Mouse (Mus musculus) brain, embryonic 18.5 days (tissue): ENCODE data around the gene Lrig1.

Source experiments
- DNase-seq: peaks from one replicate; pipeline ENCODE4 v3.0.0-alpha.2; 2012; ENCODE audit warnings: low read depth, low spot score

Lrig1 gene

DNA sequence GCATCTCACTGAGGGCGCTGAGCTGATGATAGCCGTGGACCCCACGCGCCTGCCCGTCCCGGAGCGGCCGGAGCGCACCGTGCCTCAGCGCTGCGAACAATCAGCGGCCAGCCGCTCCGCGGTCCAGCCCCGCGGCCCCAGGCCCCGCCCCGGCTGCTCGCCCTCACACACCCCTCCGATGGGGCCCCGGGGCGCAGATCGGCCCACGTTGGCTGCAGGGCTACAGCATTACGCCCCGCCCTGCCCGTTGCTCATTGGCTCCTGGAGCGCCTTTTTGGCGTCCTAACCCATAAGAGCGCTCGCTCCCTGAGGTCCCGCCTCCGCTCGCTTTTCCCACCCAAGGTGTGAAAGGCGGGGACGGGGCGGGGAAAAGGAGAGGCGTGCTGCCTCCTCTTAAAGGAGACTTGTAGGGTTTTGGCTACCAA is at the start of gene Lrig1:
Gene Lrig1 (minus strand): TSS at position 92 of the 425 bp plus-strand sequence.
- peak; percentile 97 for DNase-seq

DNA sequence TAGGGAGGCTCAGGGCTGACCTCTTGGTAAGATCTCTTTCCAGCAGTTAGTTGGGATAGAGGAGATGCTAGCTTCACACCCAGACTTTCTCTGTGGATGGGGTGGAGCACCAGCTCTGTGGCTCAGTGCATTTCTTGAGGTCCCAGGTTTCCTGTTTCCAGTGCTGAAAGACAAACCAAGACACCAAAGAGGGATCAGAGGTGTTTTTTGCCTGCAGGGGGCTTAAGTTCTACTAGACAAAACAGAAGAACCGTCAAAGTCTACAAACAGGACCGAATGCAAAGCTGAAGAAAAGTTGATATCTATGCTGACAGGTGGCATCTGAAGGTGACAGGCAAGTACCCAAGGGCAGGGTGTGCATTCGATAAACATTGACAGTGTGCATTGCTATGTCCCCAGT is 49.7 kb upstream of the Lrig1 start:
- DNase-seq, result no peak

DNA sequence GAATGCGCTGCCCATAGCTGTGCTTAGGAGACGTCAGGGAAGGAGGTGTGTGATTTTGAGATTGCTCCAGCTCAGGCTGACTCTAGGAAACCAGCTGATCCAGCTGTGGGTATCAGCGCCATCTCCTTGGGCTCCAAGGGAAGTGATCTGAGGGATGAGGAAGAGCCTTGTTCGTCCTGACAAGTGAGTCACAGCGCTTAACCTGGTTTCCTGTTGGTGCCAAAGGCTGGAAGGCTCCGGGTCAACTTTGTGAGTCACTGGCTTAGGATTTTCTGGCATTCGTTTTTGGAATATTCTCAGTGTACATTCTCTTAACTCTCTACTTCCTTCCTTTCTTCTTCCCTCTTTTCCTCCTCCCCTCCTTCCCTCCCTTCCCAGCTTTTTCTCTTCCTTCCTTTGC is 48.4 kb upstream of the Lrig1 start:
- DNase-seq, result no peak

DNA sequence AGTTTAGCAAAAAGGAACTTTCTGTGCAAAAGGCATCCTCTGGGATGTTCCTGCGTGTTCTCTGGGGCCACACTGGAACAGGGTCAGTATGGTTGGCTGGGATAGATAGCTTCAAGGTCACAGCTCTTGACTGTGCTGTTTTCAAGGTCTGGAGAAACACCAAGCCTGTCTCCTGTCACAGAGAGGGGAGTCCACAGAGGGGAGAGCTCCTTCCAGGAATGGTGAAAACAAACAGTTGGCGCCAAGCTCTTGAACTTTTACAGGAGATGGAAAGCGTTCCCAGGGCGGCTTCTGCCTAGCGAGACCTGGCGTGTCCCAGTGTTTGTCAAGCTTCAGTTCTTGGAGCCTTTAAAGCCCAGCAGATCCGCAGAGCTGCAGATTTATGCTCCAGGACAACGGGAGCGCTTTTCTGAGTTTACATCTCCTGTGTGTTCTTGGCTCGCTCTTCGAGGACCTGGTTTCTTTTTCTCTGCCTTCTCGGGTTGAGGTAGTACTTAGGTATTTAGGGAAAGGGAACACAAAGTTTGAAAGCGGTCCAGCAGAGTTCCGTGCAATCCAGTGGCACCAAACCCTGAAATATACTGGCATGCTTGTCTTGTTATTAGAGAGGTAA is 40.3 kb upstream of the Lrig1 start:
- no peak for DNase-seq

DNA sequence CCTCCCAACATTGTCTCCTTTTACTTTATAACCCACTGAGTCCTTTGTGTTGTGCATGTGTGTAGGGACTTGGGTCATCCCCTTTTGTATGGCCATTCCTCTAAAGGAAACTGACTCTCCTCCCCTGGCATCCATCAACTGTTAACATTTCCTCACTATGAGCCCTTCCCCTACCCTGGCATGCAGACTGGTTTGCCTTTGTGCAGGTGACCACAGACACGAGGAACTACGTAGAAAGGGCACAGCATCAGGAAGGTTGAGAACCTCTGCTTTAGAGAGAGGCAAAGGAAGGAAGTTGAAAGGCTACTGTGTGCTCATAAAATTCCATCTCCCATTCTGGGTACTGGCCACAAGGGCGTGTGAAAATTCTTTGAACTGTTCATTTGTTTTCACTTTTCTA is 38.7 kb upstream of the Lrig1 start:
- no peak for DNase-seq

GRCm38 (mm10) chr6:94733878-94734277 is 33.9 kb upstream of the Lrig1 start:
- DNase-seq, result no peak

- no peak for DNase-seq
These were observed 29.9 kb upstream of the Lrig1 start for GRCm38 (mm10) chr6:94729847-94730246.

GRCm38 (mm10) chr6:94729132-94729531 is 29.2 kb upstream of the Lrig1 start:
- no peak for DNase-seq

- no peak for DNase-seq
These were observed 24.7 kb upstream of the Lrig1 start for GRCm38 (mm10) chr6:94724612-94725011.

- no peak for DNase-seq
These were observed 18.8 kb upstream of the Lrig1 start for GRCm38 (mm10) chr6:94718607-94719346.

DNA sequence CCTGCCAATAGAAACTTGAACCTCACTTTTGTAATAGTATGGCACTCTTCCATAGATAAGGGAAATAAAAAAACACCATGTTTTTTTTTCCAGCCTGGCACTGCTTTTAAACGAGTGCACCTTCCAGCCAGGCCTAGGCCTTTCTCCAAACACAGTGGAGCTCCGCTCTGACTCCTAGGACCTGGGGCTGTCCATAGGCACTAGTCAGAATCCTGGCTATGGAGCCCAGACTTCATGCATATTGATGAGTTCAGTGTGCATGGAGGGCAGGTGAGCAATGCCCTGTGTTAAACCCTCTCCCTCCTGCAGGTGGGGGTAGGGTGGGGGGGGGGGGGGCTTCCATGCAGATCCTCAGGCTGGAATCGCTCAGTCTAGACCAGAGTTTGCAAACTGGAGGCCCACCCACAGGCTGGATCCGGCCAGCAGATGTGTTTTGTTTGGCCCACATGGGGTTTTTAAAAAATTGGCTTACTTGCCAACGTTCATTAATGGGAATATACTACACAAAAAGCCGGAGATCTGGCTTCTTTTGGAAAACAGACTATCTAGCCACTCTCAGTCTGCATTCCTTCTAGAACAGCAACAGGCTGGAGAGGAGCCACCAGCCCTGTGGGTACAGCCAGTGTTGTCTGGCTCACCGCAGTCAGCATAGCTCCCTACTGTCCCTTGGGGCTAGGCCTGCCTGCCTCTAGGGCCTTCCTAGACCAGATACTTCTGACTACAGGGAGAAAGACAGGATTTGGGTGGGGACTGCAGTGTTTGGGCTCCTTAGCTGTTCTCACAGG is 17.9 kb upstream of the Lrig1 start:
- DNase-seq, result no peak

DNA sequence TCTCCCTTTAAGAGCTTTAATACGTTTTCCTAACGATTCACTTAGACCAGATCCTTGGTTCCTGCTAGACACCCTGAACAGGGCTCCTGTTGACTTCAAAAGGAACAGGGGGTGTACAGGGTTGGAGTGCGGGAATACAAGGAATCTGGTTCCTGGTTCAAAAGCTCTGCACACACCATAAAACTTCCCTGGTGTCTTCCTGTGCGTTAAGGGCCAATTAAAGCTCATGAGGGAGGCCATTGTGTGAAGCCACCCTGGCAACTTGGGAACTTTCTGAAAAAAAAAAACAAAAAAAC is 15.6 kb upstream of the Lrig1 start:
- DNase-seq, result no peak

DNA sequence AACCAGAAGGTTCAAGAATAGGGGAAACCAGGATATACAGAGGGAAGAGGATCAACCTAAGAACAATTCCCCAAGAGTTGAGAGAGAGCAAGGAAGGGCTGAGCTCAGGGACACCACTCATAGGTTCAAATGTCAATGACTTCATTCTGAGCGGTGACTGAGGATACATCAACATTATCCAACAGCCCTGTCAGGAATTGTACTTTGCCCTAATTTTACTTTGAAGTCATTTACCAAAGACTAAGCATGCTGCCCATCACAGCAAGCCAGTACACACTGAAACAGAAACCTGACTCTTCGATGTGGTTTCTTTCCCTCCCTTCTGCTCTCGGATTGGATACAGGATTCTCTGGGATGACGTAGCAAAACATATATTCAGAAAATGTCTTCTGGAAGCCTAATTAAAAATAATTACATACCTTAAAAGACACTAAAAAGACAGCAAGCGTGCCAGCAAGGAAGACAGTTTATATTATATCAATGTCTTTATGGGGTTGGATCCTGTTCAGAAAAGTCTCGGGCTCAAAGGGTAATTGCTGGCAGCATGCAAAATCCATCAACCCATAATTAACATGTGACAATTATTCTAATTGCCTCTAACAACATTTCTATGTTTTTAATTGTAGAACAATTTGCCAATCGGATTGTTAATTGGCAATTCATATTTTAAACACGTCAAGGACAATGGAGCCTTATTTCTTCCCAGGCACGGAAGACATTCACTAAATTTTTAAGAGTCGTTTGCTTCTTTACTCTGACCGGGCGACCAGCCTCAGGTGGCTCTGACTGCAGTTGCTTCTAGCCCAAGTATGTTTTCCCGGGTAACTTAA is 15.1 kb upstream of the Lrig1 start:
- no peak for DNase-seq

DNA sequence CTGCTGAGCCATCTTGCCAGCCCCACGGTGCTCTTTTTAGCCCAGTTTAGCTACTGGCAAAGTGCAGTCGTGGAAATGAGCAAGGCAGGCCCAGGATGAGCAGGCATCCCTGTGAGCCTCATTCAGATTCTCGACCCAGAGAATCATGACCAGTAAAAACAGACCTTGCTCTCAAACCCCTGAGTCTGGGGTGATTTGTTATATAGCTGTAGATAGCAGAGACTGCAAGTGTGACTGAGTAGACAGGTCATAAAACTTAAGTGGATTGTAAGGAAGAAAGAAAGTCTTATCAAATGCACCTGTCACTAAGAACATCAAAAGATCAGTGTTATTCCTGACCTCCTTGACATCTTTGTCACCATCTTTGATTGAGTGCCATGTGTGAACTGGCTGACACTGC is 9.9 kb upstream of the Lrig1 start:
- no peak for DNase-seq

DNA sequence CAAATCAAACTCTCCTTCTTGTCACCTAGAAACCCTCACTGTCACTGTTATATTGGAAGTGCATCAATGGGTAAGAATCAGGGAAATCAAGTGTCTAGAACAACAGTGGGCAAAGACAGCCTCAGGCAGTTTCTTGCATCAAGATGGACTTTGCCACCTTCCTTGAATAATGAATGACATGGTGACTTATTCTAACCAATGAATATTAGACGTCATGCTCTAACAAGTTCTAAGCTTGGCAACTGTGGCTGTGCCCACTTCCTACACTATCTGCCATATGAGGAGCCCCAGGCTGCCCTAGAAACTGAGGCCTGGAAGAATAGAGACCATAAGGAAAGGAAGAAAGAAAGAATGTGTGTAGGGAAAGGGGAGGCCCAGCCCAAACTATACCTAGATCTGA is 9.2 kb upstream of the Lrig1 start:
- no peak for DNase-seq

DNA sequence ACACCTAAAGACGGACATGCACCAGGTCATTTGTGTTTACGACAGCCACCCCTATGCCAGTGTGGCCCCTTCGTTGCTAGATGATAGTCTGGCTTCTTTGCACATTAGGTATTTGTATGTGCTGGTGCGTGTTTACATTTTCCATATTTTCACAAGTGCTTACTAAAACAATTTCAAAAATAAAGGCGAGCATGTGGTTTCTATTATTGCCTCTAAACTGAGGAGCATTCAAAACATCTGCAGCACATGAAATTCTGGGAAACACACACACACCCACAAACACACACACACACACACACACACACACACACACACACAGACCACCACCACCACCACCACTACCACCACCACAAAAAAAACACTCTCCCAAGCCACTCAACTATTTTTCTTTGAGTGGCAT is 7.3 kb upstream of the Lrig1 start:
- no peak for DNase-seq

DNA sequence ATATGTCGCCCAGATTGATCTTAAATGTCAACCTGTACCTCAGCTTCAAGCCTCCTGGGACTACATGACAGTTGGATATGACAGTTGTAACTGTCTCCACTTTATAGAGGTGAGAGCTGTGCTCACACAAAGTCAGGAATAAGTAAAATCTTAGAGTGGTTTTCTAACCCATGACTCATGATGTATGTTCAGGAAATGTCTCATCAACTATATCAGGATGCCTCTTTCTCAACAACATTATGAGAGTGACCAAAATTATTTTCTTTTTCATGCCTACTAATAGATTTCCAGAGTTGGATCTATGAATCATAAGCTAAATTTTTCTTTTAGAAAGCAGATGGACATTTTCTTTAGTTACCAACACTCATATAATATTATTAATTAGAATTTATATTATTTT is 6.0 kb upstream of the Lrig1 start:
- DNase-seq, result no peak

DNA sequence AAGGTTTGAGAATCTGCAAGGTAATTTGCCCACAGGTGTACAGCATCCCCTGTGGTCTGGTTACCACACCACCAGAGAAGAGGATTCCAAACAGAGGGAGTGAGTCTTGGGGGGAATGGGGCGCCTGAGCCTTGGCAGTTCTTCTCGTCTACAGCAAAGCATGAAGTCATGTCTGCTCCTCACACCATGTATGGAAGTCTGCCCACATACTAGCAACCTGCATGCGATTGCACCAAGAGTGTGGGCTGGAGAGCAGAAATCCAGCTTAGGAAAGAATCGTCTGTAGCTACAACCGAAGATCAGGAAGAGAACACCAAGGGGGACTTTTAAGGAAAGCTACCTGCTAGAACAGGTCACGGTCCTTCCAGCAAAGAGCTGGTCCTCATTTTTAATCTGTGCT is 3.0 kb upstream of the Lrig1 start:
- no peak for DNase-seq

- no peak for DNase-seq
These were observed 1.1 kb upstream of the Lrig1 start for GRCm38 (mm10) chr6:94701071-94701470.

DNA sequence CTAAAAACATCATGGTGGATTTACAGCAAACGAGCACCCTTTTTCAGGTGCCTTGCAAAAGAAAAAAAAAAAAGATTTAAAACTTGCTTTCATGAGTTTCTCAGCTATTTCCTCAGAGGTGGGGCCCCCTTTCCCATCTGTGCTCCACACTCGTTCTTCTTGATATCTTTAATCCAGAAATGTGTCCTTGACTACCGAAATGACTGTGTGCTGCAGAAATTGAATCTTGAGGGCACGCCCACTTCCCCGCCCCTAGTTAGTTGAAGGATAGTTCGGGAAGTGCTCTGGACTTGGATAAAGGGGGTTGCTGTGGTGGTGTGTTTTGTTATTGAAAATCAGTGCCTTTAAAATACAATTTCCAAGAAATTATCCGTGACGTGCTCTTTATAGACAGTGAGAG is 654 bp upstream of the Lrig1 start:
- DNase-seq, result no peak

DNA sequence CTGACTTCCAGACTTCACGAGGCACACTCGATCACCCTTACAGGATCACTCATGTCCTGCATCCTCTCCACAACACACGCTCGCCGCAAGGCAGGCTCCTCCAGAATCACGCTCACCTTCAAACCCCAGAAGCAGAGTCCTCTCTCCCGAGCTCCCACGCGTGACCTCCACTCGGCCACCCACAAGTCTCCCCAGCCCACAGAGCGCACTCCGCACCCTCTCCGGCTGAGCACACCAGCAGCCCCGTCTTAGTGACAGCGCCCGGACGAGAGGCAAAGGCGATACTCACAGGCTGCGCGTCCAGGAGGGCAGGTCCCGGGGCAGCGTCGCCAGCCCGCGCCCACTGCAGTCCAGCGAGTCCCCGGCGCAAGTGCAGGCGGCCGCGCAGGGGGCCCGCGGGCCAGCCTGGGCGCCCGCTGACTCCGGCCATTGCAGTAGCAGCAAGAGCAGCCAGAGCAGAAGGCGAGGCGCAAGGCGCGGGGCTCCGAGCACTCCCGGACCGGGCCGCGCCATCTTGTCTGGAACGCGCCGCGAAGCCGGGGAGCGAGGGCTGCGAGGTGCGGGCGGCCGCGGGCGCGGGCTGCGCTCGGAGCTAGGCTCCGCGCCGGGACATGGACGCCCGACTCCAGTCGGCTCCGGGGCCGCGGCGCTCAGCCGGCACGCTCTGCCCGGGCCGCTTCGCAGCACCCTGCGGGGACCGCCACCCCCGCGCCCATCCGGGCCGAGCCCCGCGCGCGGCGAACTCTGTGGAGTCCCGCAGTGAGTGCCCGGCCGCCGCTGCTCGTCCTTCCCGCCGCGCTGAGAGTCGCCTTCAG is 578 bp downstream of the Lrig1 start:
- DNase-seq, result no peak
